Mouse (Mus musculus): ENCODE results near the gene Krt1.

The Krt1 gene

DNA sequence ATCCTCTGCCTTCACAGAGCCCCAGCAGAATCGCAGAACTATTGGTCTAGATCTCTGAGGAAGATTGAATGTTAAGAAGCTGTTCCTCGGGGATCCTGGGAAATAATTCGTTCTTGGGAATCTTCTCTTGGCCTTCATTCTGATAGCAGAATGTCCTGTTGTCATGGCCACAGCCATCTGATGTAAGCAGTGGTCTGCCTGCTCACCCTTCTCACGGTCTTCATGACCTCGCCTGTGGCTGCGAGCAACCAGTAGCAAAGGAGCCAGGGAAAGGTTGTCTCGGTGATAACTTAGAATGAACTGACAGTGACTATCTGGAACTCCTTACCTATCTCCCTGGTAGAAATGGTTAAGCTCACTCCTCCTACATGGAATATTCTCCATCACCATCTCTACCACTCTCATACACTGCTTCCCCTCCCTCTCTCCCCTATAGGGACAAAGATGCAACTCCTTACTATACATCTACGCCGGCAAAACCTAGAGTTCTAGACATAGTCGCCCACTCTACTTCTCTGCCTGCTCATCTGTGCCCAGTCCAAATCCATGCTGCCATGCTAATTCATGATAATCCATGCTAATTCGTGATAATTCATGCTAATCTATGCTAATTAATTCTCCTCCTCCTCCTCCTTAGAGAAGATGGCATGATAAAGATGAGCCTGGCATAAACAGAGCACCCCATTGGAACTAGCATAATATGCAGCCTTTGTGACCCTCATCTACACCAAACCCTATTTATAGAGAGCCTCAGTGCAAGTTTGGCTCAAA, 47.4 kb downstream of the Krt1 start:
- no peak for DNase-seq

DNA sequence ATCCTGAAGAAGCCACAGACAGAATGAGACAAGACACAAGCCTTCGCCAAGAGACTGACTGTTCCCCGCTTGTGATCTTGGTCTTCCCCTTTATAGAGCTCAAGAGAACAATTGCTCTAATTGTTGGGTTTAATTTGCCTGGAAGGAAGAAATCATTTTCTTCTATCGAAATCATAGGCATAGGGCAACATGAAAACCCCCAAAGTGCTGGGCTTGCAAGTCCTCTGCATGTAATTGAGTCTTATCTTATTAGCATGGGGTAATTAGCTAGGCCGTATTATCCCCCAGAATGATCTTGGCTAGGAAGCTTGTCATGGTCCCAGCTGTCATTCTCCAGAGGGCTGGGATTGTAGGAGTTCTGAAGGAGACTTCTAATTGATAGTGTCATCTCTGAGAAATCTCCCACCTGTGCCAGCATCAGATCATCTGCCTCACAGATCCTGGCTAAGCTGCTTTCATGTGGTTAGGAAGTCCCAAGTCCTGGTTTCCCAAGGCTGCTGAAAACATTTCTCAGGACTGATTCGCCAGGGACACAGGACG, 48.2 kb downstream of the Krt1 start, which contains the start of gene Krt73:
Gene Krt73 (minus strand): TSS at position 51 of the 540 bp plus-strand sequence.
- no peak for DNase-seq

Measured in right cerebral cortex, postnatal 14 days (tissue).